Mouse (Mus musculus) limb, embryonic 15.5 days (tissue): ENCODE data around the gene Gfod2. TPM values are rescaled to one million over a fixed set of nuclear protein-coding genes. Genes with fewer than 3 reads are reported as not detected.

Experiments used
- ATAC-seq: fragments of 200-750 bp; cut with Nextera tagmentation; 2 replicates; pipeline ENCODE4 v1.8.0; 2017; ENCODE audit warnings: low read depth, moderate TSS enrichment; ENCODE audit not compliant: insufficient number of reproducible peaks, low FRiP score, low TSS enrichment
- H3K27ac ChIP-seq: fragments of 300-500 bp; sonication (generic); 2 replicates; pipeline ENCODE4 v1.5.1; 2015; ENCODE audit warnings: moderate library complexity, mild to moderate bottlenecking, inconsistent platforms
- H3K27me3 ChIP-seq: fragments of 300-500 bp; sonication (generic); 2 replicates; pipeline ENCODE4 v1.6.1; 2015; ENCODE audit warnings: inconsistent platforms
- H3K36me3 ChIP-seq: fragments of 300-500 bp; sonication (generic); 2 replicates; pipeline ENCODE4 v1.6.1; 2015; ENCODE audit warnings: inconsistent platforms
- H3K4me1 ChIP-seq: fragments of 300-500 bp; sonication (generic); 2 replicates; pipeline ENCODE4 v1.6.1; 2015; ENCODE audit warnings: inconsistent platforms
- H3K4me2 ChIP-seq: fragments of 300-500 bp; sonication (generic); 2 replicates; pipeline ENCODE4 v1.6.1; 2015; ENCODE audit warnings: mild to moderate bottlenecking, inconsistent platforms
- H3K4me3 ChIP-seq: fragments of 300-500 bp; sonication (generic); 2 replicates; pipeline ENCODE4 v1.5.1; 2015; ENCODE audit warnings: mild to moderate bottlenecking, inconsistent platforms
- H3K9ac ChIP-seq: fragments of 300-500 bp; sonication (generic); 2 replicates; pipeline ENCODE4 v1.6.1; 2015; ENCODE audit warnings: inconsistent platforms
- H3K9me3 ChIP-seq: fragments of 300-500 bp; sonication (generic); 2 replicates; pipeline ENCODE4 v1.6.1; 2016; ENCODE audit warnings: inconsistent platforms
- WGBS: fragments of 180-500 bp; shearing (Covaris S2); methylation state at CpG from one replicate; pipeline ENCODE4 v1.1.7; 2015; 5-methylcytosine and 5-hydroxymethylcytosine counted together
- polyA plus RNA-seq: library from polyadenylated mRNA; unstranded; fragments of >200 nt; fragmentation: Nextera tagmentation; extraction: Ambion mirVana; gene quantifications from 2 replicates; pipeline ENCODE4 v1.2.1, GENCODE M21; 2015

Gene Gfod2
- polyA plus RNA-seq, 1 experiment from 2014 or later, result 20.1 TPM

DNA sequence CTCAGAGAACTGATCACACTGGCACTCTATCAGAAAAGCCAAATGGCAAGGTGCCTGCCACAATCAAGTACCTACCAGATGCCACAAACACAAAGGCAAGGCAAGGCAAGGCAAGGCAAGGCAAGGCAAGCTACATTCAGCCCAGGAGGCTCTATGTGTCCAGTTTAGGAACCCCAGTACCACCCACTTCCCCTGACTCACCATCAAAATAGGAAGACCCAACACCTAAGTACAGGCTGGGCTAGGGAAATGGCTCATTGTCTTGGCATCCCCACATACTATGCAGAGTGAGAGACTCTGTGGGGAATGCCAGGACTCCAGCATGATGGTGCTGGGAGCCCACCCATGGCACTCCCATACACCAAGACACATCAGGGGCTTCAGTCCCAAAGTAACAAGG, 31.2 kb upstream of the Gfod2 start:
- H3K9ac ChIP-seq, result no peak overlapping the region
- H3K27ac ChIP-seq, result no peak overlapping the region
- no peak overlapping the region for H3K4me2 ChIP-seq
- no peak for ATAC-seq
- no peak overlapping the region for H3K4me3 ChIP-seq
- no peaks in the 10 kb centered on the region for H3K27me3 ChIP-seq
- 0 out of 2 replicates have a peak, but pooled peaks cover 7% of the 10 kb centered on the region for H3K4me1 ChIP-seq
- H3K9me3 ChIP-seq, result no peaks in the 10 kb centered on the region
- H3K36me3 ChIP-seq, result peaks cover 20% of the 10 kb centered on the region

DNA sequence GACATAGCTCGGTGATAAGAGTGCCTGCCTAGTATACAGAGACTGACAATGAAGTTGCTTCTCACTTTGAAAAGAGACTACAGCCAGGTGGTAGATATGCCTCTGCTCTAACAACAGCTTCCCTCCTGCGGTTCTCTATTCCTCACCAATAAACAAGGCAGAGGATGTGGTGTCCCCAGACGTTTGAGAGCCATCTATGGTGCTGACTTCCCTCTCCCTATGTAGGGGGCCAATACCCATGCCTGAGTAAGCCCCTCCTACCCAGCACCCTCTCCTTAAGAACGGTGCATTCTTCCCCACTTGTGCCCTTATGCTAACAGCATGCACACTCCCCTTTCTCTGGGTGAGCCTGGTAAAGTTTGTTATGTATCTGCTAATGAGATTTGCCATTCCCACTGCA, 30.5 kb upstream of the Gfod2 start:
- Histone ChIP-seq H3K27ac (no peak overlapping the region), H3K4me1 (0 out of 2 replicates have a peak, but pooled peaks cover 3% of the 10 kb centered on the region), H3K9me3 (no peaks in the 10 kb centered on the region), H3K9ac (no peak overlapping the region), H3K4me3 (no peak overlapping the region), H3K36me3 (peaks cover 23% of the 10 kb centered on the region), H3K4me2 (no peak overlapping the region), H3K27me3 (no peaks in the 10 kb centered on the region)
- 60% methylated on average over 4 of the region's 4 CpGs for WGBS
- ATAC-seq, result no peak

DNA sequence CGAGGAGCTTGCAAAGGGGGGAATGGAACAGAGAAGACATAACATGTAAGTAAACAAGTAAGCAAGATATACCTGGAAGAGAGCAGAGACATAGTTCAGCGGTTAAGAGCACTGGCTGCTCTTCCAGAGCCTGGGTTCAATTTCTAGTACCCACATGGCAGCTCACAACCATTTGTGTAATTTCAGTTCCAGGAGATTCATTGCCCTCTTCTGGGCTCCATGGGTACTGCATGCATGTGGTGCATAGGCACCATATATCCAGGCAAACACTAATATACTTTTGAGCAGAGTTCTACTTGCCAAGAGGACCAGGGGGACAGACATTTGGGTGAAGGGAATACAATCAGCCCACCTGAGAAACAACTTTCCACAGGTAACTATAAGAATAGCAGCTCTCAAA, 29.8 kb upstream of the Gfod2 start:
- WGBS, result 95% methylated on average over 2 of the region's 2 CpGs
- ATAC-seq, result no peak
- no peaks in the 10 kb centered on the region for H3K4me1 ChIP-seq
- peaks cover 25% of the 10 kb centered on the region for H3K36me3 ChIP-seq
- H3K27ac ChIP-seq, result no peak overlapping the region
- no peak overlapping the region for H3K4me2 ChIP-seq
- no peak overlapping the region for H3K4me3 ChIP-seq
- H3K9ac ChIP-seq, result no peak overlapping the region
- no peaks in the 10 kb centered on the region for H3K27me3 ChIP-seq
- H3K9me3 ChIP-seq, result no peaks in the 10 kb centered on the region

DNA sequence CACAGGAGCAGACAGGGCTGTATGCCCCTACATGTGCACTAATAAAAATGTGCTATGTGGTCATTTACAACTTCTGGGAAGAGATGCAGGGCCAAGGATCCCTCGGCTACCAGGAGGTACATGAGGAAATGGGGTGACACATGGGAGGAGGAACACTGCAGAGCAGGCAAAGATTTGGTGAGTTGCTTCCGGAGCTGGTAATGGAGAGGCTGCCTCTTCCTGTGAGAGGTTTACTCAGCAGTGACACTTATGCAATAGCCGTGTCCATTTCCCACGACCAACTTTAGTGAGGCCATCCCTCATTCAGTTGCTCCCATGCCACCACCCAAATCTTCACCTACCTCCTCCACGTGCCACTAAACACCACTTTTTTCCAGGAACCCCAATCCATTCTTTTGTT, 21.8 kb upstream of the Gfod2 start:
- H3K27me3 ChIP-seq, result no peaks in the 10 kb centered on the region
- WGBS, result 81% methylated on average over 5 of the region's 5 CpGs
- no peak overlapping the region for H3K27ac ChIP-seq
- H3K4me1 ChIP-seq, result no peaks in the 10 kb centered on the region
- no peak for ATAC-seq
- no peak overlapping the region for H3K9ac ChIP-seq
- no peak overlapping the region for H3K4me2 ChIP-seq
- peaks cover 80% of the 10 kb centered on the region for H3K36me3 ChIP-seq
- H3K4me3 ChIP-seq, result no peak overlapping the region
- no peaks in the 10 kb centered on the region for H3K9me3 ChIP-seq

DNA sequence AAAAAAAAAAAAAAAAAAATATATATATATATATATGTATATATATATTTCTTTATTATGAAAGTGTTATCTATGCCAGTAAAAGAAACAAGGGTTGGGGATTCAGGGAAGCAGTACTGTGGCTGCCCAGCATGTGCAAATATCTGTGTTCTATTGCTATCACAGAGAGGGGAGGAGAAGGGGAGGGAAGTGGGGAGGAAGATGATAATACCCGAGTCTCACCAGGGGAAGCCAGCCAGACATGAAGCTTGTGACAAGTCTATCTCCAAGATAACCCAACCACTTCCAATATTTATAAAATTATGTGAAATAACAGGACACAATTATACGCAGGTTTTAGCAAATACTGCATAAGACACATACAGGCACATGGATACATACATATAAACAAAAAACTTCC, 19.4 kb upstream of the Gfod2 start:
- no peak overlapping the region for H3K9ac ChIP-seq
- ATAC-seq, result no peak
- no peak overlapping the region for H3K27ac ChIP-seq
- H3K36me3 ChIP-seq, result peaks cover 91% of the 10 kb centered on the region
- H3K9me3 ChIP-seq, result no peaks in the 10 kb centered on the region
- no peaks in the 10 kb centered on the region for H3K27me3 ChIP-seq
- no peak overlapping the region for H3K4me3 ChIP-seq
- H3K4me1 ChIP-seq, result no peaks in the 10 kb centered on the region
- WGBS, result 88% methylated on average over 2 of the region's 2 CpGs
- no peak overlapping the region for H3K4me2 ChIP-seq

DNA sequence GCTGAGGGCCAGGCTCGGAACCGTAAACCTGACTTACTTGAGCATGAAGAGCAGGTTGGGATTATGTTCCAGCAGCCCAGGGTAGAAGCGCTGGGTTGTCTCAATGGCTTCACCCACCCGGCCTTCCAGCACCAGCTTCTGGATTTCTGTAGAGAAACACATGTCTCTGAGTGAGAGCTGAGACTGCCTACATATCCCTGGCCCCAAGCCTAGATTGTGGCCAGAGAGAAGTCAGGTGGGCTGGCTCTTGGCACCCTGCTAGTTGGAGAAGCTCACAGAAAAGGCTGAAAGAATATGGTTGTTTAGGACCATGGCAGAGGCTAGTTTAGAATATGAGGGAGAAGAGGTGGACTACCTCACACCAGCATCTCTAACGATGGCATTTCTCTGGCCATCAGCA, 16.0 kb upstream of the Gfod2 start:
- no peaks in the 10 kb centered on the region for H3K4me1 ChIP-seq
- H3K9me3 ChIP-seq, result no peaks in the 10 kb centered on the region
- no peak overlapping the region for H3K4me3 ChIP-seq
- H3K27me3 ChIP-seq, result no peaks in the 10 kb centered on the region
- peaks cover 91% of the 10 kb centered on the region for H3K36me3 ChIP-seq
- H3K4me2 ChIP-seq, result no peak overlapping the region
- H3K9ac ChIP-seq, result no peak overlapping the region
- WGBS, result 92% methylated on average over 5 of the region's 5 CpGs
- H3K27ac ChIP-seq, result no peak overlapping the region
- no peak for ATAC-seq

DNA sequence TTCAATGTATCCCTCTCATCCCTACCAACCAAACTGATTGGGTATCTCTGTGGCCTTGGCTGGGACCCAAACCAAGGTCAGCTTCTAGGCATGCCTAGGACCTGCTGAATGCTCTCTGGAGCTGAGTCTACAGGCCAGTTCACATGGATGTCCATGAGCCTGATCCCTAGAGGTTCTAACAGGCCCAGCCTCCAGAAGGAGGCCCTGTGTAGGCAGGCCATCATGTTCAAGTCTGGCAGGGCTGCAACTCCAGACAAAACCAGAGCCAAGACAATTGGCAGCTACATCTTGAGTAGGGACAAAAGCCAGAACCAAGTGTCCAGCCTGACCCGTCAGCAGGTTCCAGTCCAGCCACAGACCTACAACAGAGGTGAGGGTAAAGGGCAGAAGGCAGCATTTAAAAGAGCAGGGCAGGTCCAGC, 15.0 kb upstream of the Gfod2 start:
- Histone ChIP-seq H3K36me3 (peaks cover 91% of the 10 kb centered on the region), H3K9me3 (no peaks in the 10 kb centered on the region), H3K27ac (no peak overlapping the region), H3K4me2 (no peak overlapping the region), H3K4me3 (no peak overlapping the region), H3K9ac (no peak overlapping the region), H3K4me1 (no peaks in the 10 kb centered on the region), H3K27me3 (no peaks in the 10 kb centered on the region)
- ATAC-seq, result no peak
- WGBS, result 93% methylated on average over 1 of the region's 1 CpGs

DNA sequence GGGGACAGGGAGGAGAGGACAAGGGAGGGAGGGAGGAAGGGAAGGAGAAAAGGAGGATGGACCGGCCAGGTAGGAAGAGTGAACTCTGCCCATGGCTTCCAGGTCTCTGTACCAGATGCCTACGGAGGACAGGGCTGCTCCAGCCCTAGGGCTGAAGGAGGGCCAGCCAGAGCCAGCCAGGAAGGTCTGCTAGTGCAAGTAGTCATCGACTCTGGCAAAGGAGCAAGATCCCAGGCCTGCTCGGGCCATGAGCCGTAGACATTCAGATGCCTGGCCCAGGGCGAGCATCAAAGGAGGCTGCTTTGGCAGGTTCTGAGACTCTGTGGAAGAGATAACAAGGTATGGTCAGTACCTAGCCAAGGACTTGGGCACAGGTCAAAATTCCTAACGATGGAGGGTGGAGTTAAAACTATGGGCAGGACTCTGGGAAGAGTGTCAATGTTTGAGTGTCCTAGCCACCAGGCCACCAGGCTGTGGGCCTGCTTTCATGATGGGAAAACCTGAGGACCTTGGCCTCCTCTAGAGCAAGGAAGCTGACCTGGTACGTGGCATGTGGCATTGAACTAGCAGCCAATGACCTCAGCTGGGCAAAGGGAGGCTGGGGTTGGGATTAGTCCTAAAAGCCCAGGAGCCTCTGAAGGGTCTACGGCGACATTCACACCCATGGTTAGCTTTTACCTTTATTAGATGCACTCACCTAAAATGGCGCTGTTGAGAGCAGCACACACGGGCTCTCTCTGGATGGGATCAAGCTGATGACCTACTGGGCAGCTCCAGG, 13.1 kb upstream of the Gfod2 start:
- H3K36me3 ChIP-seq, result peaks cover 84% of the 10 kb centered on the region
- H3K4me2 ChIP-seq, result no peak overlapping the region
- 91% methylated on average over 12 of the region's 12 CpGs for WGBS
- H3K4me3 ChIP-seq, result no peak overlapping the region
- no peaks in the 10 kb centered on the region for H3K27me3 ChIP-seq
- H3K9me3 ChIP-seq, result no peaks in the 10 kb centered on the region
- H3K27ac ChIP-seq, result no peak overlapping the region
- no peak for ATAC-seq
- no peaks in the 10 kb centered on the region for H3K4me1 ChIP-seq
- H3K9ac ChIP-seq, result no peak overlapping the region

DNA sequence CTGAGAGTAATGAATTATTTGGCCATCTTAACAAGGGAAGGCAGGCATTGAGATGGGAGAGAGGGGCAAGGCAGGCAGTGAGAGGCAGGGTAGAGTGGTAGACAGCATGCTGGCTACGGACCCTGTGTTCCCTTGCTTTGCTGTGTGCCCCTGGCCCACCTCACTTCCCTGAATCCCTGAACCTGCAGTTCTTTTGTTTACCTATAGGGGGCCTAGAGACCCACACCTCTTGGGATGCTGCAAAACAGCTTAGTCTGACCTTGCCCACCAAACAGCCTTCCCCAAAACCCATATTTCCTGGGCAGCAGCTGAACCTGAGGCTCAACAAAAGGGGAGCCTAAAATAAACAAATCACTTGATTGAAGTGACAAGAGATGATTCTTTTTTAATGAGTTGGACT, 12.1 kb upstream of the Gfod2 start:
- H3K27ac ChIP-seq, result no peak overlapping the region
- peaks cover 74% of the 10 kb centered on the region for H3K36me3 ChIP-seq
- no peaks in the 10 kb centered on the region for H3K27me3 ChIP-seq
- H3K4me1 ChIP-seq, result no peaks in the 10 kb centered on the region
- no peak overlapping the region for H3K4me2 ChIP-seq
- WGBS, result 80% methylated on average over 1 of the region's 1 CpGs
- H3K9ac ChIP-seq, result no peak overlapping the region
- no peak for ATAC-seq
- no peaks in the 10 kb centered on the region for H3K9me3 ChIP-seq
- H3K4me3 ChIP-seq, result no peak overlapping the region

DNA sequence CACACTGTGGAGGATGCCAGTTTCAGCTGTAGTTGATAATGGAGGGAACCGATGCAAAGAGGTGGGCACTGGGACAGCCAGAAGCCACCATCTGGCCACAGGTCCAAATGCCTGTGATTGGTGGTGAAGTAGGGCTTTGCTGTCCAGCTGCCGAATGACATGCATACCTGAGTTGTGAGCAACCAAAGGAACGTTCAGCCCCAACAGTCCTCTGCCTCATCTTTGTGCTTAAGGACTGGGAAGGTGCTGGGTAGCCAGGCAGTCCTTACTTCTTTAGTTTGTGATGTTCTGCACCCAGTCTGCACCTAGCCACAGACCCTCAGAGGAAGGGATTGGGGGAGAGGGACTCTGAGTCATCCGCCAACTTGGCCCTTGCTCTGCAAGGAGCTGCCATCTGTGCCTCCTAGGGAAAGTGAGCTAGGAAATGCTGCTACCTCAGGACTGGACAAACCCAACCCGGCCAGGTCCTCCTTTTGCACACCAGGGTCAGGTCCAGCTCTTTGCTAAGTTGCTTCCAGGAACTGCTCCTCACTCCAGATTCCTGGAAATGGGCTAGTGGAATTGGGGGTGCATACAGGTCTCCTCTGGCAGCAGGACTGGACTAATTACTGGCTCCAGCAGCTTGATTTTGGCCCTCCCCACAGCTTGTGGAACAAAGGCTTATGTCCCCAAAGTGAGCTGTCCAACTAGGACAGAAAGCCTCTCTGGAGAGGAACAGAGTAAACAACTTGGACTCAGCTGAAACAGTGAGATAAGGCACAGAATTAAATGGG, 10.2 kb upstream of the Gfod2 start:
- WGBS, result 87% methylated on average over 5 of the region's 5 CpGs
- H3K4me2 ChIP-seq, result no peak overlapping the region
- no peaks in the 10 kb centered on the region for H3K4me1 ChIP-seq
- no peak overlapping the region for H3K4me3 ChIP-seq
- no peak for ATAC-seq
- no peak overlapping the region for H3K27ac ChIP-seq
- peaks cover 55% of the 10 kb centered on the region for H3K36me3 ChIP-seq
- no peaks in the 10 kb centered on the region for H3K9me3 ChIP-seq
- no peaks in the 10 kb centered on the region for H3K27me3 ChIP-seq
- no peak overlapping the region for H3K9ac ChIP-seq

DNA sequence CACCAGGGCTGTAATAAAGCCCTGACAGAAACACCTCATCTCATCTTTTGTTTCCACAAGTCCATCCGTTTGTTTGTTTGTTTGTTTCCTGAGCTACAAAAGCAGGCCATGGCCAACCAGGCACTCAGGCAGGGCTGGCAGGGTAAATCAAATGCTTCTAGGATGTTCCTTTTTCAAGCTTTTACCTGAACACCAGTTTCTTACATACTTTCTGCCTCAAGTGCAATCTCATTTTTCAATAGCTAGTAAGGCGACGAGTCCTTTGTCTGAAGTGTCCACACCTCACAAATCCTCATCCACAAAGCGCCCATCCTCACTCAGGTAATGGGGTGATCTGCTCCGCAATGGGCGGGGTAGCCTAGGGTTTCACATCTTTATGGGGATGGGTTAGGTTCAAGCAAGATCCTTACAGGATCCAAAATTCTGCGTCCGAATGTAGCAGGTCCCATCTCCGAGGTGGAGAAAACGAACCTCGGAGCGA, 628 bp downstream of the Gfod2 start:
- H3K9ac ChIP-seq, result peak overlapping the region; percentile 59
- H3K4me2 ChIP-seq, result peak overlapping the region; percentile 57
- H3K36me3 ChIP-seq, result no peaks in the 10 kb centered on the region
- no peaks in the 10 kb centered on the region for H3K9me3 ChIP-seq
- H3K4me1 ChIP-seq, result peaks cover 16% of the 10 kb centered on the region
- peak overlapping the region; percentile 72 for H3K4me3 ChIP-seq
- H3K27me3 ChIP-seq, result no peaks in the 10 kb centered on the region
- 2% methylated on average over 12 of the region's 12 CpGs for WGBS
- no peak for ATAC-seq
- H3K27ac ChIP-seq, result peak overlapping the region; percentile 73

DNA sequence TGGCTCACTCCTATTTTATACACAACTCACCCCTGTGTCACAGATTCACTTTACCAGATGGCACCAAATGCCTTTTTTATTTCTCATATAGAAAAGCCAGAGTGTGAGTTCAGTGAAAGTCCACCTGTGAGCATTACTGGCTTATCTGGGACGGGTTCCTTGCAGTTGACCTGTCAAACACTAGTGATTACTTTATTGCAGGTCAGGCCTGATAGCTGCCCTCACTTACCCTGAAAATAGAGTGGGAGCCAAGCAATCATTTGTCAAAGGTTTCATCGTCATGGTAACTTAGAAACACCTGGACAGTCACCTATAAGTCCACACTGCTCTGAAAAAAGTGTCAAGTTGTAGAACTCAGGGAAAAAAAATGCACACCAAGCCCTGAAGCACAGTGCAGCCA, 3.8 kb downstream of the Gfod2 start:
- Histone ChIP-seq H3K9me3 (no peaks in the 10 kb centered on the region), H3K27me3 (no peaks in the 10 kb centered on the region), H3K9ac (no peak overlapping the region), H3K4me1 (peaks cover 25% of the 10 kb centered on the region), H3K36me3 (no peaks in the 10 kb centered on the region), H3K4me2 (no peak overlapping the region), H3K4me3 (no peak overlapping the region), H3K27ac (no peak overlapping the region)
- ATAC-seq, result no peak
- 68% methylated on average over 2 of the region's 2 CpGs for WGBS
